Mouse (Mus musculus) frontal cortex, postnatal 36 days (tissue): ENCODE measurements around the gene Jmjd1c.

Experiments used
- DNase-seq, 2 experiments: peaks; one replicate each; pipeline ENCODE4 v3.0.0; 2022; ENCODE audit warnings: low spot score in 2 of 2

Jmjd1c gene

DNA sequence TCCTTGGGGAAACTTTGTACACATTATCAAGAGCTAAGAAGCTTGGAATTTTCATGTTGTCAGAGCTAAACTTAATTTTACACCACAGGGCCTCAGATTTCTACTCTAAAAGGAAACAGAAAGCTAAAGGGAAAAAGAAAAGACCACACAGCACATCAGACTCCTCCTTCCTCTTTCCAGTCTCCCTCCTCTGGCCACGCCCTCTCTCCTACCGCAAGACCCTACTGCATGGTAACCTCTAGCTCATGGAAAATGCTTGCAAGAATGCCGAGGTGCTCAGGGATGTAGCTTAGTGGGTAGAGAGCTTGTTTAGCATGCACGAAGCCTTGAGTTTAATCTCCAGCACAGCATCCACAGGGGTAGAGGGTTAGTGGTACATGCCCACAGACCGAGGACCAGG lies 24.0 kb upstream of the Jmjd1c start:
- DNase-seq: no peak

DNA sequence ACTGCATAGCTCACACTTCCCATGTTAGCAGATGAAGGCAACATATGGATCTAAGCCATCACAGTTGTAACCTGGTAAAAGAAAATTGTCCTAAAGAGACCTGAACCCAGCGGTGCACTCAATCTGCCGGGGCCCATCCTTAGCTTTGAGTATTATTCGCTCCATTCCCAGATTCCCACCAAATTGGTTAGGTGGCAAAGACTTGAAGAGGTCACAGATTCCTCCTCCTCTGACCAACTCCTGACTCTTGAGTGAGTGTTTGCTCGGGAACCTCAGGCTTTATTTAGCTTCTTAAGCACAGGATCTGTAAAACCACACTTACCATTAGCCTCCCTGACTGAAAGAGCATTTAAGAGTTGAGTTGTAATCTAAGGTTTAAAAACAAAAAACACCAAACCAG lies 23.3 kb upstream of the Jmjd1c start:
- DNase-seq: no peak

DNA sequence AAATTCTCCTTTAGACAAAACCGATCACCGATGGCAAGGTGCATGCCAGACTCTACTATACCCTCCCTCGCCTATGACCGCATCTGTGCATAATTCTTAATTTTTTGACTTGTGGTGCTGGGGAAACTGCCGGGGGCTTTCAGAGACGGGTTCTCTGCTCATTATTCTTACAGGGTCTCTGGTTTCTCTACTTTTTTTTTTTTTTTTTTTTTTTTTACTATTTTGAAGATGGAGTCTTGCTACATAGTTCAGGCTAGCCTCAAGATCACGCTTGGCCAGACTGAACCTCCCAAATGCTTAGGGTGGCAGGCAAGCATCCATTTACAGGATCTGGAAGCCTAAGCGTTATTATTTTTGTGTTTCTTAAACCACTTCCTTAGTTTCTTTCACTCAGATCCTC lies 22.3 kb upstream of the Jmjd1c start:
- no peak for DNase-seq

DNA sequence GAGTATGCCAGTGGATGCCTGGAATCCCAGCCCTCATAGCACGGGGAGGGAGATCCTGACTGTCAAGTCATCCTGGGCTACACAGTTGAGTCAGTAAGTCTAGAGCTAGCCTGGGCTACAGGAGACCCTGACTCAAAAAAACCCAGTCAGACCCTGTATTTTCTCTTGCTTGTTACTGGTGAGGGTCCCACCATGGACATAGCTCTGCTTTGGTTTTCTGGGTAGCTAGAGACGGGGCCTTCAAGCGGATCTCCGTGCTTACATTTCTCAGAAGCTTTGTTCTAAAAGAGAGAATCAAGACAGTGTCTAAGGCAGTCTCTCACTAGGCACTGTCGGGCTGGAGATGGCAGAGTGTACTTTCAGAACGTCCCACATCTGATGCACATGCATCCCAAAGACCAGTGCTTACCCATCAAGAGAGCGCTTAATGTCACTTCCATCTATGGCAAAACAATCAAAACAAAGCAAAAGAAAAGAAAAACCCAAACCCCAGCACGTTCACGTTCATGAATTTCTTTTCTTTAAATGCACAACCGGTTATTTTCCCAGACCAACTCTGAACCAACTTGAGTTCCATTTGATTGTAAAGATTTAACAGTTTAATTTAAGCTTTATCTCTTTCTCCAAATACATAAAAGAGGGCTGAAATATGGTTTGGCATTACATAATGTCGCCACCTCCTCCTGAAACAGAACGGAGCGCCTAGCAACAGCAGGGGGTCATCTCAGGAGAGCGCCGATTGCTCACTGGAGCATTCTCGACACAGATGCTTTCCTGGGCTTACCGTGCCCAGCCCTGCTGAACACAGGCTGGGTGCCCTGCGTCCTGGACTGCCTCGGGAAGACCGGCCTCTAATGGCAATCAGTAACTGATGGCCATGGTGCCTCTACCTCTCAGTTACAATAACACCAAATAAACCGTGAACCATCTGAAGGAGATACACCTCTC lies 19.7 kb upstream of the Jmjd1c start:
- peak; percentile 60 to 73 for DNase-seq

DNA sequence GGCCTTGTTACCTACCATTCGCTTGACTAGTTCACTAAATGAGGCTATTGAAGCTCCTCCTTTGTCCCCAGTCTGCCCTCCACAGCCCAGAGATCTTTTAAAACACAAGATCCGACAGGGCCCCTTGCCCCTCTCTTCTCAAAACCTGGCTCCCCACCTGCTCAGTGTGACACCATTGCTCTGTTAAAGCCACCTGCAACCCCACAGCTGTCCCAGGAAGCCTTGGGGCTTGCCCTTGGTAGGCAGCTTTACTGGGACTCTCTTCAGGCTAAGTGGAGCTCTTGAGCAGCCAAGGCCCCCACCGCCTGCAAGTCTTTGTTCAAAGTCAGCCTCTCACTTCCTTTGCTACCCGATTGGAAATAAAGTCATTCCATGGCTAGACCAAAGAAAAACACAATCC lies 16.9 kb upstream of the Jmjd1c start:
- DNase-seq: no peak

DNA sequence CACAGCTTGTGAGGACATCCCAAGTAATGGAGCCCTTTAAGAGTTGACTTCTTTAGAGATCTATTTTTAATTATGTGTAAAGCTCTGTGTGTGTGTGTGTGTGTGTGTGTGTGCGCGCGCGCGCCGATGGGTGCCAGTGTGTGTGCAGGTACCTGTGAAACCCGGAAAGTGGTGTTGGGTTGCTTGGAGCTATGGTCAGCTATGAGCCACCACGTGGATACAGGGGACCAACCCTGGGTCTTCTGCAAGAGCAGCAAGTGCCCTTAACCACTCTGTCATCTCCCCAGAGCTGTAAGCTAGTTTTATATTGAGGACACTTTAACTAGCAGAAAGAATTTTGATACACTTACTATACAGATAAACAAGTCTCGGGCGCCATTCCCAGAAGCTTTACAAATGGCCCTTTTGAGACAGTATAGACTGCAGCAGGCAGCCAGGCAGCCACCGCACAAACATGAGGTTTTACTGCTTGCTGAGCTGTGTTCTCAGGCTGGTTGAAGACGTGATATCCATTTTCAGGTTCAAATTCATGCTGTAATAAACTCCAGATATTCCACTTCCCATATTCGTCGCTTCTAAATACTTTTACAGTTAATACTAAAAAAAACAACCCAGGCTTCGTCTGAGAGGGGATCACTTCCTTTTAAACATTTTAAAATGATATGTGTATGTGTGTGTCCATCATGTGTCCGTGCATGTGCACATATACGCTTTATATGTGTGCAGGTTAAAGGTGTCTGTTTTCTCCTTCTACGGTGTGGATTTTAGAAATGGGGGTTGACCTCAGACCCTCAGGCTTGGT lies 14.5 kb upstream of the Jmjd1c start:
- DNase-seq: no peak

DNA sequence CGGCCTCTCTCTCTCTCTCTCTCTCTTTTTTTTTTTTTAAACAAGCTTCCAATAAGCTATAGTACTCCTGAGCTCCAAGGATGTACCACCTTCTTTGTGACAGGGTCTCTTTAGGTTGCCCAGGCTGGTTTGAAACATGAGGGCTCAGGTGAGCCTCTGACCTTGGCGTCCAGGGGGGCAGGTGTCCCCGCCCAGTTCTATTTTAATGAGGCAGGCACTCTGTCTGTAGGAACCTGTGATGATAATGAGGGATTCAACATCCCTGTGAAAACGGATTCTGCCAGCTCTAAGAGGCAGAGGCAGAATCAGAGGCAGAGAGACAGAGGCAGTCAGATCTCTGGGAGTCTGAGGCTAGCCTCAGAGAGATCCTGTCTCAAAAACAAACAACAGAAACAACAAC lies 13.4 kb upstream of the Jmjd1c start:
- DNase-seq: no peak

DNA sequence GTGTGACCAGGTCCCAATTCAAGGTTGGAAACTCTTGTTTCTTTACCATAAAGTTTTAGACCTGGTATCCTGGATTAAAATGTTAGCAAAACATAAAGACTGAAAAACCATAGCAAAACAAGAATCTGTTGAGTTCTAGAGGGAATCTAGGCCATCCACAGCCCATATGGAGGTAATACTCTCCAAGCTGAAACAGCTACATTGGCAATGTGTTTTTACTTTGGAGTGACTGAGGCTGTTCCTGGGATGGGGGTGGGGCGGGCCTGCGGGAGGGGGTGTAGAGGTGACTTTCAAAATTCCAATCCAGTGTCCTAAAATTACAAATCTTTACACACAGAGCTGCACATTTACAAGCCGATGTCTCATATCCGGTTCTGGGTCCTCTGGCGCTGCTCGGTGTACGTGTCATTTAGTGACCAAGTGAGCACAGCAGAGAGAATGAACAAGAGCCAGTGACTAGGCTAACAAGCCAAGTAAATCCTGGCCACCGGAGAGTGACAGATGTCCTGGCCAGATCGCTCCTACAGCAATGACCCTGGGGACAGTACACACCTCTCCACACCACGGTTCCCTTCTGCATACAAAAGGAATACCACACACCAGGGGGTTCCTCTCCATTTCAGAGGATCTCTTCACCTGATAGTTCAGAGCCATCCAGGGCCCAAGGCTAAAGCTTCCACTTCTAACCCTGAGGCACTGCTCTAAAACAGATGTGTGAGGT lies 12.3 kb upstream of the Jmjd1c start:
- DNase-seq: no peak

DNA sequence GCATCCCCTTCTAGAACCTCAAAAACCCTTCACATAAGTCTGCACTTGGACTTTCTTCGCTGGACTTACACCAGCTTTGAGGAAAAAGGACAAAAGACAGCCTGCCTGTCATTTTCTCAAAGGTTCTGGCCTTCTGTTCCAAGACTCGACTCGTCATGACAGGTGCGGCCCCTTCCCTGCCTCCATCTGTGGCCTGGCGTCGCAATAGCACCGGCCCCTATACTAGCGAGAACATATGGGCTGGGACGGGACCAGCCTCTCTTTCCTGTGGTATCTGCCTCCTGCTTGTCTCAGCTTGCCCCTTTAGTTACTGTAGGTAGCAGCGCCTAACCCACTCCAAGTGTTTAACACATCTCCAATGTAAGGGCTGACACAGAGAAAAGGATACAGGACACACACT lies 10.8 kb upstream of the Jmjd1c start:
- DNase-seq: no peak

DNA sequence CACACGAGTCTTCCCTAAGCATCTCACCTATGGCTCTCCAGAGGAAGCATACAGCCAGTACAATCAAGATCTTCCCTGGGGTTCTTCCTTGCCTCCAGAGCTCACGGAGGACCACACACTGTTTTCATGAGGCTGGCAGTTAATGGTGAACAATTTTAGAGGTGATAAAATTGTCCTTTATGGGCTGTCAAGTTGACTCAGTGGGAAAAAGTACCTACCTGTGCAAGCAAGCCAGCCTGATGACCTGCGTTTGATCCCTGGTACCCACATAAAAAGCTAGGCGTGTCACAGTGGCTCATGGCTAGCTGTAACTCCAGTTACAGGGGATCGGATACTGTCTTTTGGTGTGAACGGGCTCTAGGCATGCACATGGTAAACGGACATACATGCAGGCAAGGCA lies 10.0 kb upstream of the Jmjd1c start:
- DNase-seq: no peak

DNA sequence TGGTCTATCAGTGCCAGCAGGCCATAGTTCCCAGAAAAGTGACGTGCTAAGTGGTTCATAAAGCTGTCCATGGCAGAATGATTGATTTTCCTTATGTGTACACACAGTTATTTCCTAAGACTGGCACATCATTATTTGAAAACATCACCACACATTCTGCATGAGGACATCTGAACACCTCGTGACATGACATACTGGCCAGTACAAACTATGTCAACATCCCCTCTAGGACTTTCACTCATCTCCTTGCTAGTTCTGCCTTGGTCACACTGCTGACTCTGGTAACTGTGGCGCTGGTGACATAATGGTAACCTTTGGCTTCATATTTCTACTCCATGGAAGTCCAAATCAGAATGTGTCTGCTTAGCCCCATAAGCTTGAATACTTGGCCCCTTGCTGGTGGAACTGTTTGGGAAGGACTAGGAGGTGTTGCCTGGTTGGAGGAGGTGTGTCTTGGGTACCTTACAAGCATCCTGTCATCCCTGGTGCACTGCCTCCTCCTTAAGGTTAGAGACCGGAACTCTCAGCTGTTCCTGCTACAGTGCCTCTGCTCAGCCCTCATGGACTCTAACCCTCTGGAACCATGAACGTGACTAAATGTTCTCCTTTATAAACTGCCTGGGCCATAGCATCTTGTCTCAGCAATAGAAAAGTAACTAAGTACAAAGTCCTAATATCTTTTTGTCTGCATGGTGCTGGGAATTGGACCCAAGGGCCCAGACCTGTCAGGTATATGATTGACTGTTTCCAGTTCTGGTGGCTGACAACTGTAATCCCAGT lies 8.3 kb upstream of the Jmjd1c start:
- no peak for DNase-seq

DNA sequence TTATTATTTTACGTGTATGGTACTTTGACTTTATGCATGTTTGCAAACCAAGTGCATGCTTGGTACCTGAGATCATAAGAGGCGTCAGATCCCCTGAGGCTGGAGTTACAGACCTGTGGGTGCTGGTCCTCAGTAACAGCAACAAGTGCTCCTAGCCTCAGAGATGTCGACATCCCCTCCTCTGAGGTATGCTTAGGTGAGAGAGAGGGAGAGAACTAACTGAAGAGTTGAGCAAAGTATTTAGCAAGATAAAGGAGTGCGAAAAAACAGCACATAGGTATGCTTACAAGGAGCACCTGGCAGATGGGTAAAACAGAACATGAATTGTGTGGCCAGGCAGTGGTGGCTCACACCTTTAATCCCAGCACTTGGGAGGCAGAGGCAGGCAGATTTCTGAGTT lies 5.3 kb upstream of the Jmjd1c start:
- DNase-seq: no peak

DNA sequence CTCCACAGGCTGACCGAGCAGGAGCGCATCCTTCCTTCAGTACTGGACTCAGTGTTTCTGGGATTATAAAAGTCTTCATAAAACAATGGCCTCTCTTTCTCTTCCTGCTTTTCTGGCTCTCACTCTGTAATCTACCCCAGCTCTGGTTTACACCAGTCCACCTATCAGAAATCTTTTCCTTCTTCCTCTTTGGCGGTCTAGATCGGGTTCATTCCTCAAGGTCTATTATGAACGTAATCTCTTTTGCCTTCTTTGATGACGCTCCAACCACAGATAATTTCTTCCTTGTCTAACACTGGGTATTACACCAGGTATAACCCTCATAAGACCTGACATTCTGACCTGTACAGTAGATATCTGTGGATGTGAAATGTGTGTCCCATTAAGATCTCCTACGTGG lies 1.0 kb upstream of the Jmjd1c start:
- no peak for DNase-seq

DNA sequence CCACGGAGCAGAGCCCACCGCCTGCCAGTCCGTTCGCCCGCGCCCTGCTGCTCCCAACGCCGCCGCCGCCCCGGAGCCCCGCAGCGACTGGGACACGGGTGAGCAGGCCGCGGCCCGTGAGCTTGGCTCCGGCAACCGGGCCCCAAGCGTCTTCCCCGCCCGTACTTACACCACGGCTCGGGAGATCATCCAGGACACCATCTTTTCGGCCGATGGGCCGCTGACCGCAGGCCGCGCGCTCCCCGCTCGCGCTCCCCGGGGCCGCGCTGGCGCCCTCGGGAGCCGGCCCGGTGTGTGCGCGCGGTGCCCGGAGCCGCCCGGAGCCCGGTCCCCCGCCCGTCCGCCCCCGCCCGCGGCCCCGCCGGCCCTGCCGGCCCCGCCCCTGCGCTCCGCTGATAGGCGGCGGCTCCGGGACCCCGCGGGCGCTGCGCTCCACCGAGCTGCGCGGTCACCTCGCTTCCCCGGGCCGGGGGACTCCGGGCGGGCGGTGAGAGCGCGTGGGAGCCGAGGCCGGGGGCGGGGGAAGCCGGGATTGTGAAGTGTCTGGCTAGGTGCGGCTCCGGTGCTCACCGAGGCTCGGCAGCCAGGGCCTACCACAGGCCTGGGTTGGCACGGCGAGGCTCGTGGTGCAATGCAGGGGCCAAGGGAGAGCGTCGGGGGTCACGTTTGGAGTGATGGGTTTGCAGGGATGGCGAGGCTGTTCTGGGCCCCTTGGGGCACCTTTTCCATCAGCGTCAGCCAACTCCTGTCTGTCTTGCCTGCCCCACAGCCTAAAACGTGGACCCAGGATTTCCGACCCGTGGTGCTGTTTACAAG lies 904 bp downstream of the Jmjd1c start, which contains the start of gene Reep3:
Gene Reep3, minus strand, starts transcription at position 325 of the 816 bp plus-strand sequence.
- peak; percentile 60 to 64 for DNase-seq

DNA sequence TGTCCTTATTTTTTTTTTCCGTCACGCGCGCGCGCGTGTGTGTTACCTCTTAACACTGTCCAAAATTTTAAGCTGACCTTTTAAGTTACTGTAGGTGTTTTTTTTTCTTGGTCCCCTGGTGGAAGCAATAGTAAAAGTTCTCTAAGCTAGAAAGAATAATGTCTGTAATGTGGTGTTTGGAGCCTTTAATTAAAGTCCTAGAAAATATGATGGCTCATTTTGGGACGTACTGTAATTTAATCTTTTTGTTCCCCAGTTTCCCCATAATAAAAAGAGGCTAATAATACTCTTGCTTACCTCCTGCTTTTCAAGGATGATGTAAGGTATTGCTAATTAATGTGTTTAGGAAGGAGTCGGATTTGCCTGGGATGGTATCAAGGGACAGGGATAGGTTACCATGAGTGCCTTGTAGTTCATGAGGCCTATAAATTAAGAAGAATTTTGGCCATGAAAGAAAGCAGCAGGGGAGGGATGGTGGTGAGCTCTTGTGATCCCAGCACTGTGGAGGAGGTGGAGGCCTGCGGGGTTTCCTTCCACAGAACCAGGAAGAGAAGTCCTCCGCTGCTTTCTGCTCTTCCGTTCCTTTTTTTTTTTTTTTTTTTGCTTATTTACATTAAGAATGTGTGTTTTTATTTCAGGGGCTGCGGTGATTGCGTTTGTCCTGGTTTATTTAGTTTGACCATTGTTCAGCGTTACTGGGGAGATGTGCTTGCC lies 1.7 kb downstream of the Jmjd1c start:
- DNase-seq: no peak

DNA sequence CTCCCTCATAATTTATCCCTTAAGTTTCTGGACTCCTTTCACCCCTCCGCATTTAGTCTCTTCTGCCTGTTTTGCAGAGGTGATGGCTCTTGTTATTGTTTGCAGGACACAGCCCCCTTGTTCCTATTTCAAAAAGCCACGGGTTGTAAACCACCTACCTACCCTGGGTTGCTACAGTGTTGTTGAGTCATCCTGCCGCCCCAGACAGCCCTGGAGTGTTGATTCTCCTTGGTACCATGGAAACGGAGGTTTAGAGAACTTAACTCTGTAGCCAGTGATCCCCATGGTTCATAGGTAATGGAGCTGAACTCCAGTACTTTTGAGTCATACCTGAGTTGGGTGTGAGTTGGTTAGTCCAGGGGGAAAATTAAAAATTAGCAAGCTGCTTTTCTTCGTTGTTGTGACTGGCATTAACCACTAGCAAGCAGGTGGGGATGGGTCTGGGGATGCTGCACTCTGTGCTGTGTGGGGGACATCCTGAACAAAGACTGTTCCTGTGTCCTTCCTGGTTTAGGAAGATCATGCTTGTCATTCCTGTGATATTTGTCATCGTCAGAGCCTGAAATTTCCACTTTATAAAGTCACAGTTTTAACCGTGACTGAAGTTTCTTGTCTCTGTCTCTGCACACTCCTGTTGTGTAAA lies 2.6 kb downstream of the Jmjd1c start:
- DNase-seq: no peak

DNA sequence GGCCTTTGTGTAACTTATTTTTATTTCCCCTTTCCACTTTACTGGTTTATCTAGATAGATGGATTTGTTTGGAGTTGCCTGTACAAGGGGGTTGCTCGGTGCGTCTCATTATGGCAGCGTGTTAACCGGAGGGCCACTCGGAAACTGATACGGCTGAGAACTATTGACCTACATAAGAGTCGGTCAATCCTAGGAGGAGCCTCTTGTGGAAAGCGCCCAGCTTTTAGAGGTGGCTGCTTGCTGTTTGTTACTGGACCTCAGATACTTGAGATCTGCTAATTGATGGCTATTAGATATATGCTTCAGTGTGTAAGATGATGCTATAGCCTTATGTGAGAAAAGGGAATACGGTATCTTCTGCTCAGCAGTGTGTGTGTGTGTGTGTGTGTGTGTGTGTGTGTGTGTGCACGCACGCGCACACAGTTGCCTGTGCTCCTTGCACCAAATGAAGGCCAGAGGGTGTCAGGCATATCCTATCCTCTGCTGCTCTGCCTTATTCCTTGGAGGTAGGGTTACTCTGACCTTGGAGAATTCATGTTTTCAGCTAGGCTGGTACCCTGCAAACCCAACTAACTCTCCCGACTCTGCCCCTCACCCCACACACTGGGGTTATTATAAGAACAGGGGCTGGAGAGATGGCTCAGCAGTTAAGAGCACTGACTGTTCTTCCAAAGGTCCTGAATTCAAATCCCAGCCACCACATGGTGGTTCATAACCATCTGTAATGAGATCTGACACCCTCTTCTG lies 3.4 kb downstream of the Jmjd1c start:
- no peak for DNase-seq

DNA sequence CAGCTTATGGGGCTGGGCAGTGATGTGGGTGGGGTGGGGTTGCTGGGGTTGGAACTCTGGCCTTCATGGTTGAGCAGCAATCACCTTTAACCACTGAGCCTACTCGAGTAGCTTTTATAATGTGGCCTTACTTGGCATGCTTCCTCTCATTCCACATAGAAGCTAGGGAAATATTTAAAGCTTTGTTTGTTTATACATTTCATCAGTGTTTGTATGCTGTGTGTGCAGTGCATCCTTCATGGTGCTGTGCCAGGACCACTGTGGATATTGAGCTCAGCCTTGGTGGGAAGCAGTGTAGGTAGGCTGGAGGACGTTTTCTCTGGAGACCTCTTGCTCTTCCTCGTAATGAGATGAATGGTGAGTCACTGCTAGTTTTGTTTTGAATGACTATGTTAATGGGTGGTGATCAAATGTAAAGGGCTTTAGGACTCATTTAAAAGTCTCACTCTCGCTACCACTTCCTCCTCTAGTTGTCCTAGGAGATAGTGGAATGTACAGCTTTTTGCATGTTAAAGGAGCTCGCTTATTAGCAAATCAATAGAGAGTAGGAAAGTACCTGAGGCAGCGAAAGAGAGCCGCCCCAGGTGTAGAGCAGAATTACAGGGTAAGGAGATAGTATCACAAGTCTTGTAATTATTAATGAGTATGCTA lies 4.2 kb downstream of the Jmjd1c start:
- no peak for DNase-seq
